Mouse (Mus musculus) ES-Bruce4 (cell line): ENCODE measurements around the gene Dnajc6.

Experiments
- CTCF ChIP-seq: IDR thresholded peaks from one replicate; pipeline ENCODE4 v1.8.1; 2011; ENCODE audit warnings: low read depth, low read length
- POLR2A ChIP-seq: IDR thresholded peaks from one replicate; pipeline ENCODE4 v1.8.1; 2011; ENCODE audit warnings: low read length; ENCODE audit not compliant: insufficient read depth

DNA sequence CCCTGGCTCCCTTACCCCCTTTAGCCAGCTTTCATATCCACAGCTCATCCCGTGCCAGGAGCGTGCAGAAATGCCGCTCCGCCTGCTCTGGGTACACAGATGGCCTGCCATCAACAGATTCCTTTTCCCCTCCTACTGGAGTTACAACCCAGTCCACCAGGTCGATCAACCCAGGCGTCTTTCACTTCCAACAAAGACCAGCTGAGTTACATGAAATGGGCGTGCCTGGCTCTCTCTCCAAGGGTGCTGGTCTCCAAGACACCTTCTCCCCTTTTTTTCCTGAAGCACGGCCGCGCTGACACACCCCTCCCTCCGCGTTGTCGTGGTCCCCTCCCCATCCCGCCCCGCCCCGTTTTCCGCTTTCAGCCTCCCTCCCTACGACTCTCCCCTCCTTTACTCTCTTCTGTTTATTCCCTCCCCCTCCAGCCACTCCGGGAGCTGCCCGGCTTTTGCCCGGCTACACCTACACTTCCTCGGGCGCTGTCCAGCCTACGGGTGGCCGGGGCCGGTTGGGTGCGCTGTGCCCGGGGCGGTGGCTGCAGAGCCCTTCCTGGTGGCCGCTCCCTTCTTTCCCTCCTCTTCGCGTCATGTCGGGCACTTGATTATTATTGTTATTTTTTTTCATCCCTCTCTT is 53.6 kb downstream of the Dnajc6 start:
- no peak for TF ChIP-seq POLR2A
- no peak for TF ChIP-seq CTCF
